Mouse (Mus musculus) G1E-ER4 (cell line): ENCODE data around the gene Ctnna2. TPM values are rescaled to one million over a fixed set of nuclear protein-coding genes. Genes with fewer than 3 reads are reported as not detected.

ENCODE experiments used
- GATA1 ChIP-seq: IDR thresholded peaks from one replicate; pipeline ENCODE4 v1.8.0; 2012; ENCODE audit warnings: low read length, inconsistent platforms
- polyA plus RNA-seq: library from polyadenylated mRNA; stranded (reverse); fragments of >175 nt; gene quantifications from 2 replicates; pipeline ENCODE4 v1.2.3, GENCODE M21; 2012

The Ctnna2 gene
- polyA plus RNA-seq, 1 experiment = not detected

GRCm38 (mm10) chr6:76897156-76897555 is 1082.3 kb downstream of the Ctnna2 start:
- TF ChIP-seq GATA1 = no peak
